Mouse (Mus musculus): Measurements from ENCODE around the gene Anks1.
"Not testable (repeated sequence)": the region's sequence is repeated elsewhere in the genome, so short reads cannot be mapped to it uniquely, and the experiment has no call there.

Gene Anks1

GRCm38 (mm10) chr17:27930291-27930690 is 21.2 kb downstream of the Anks1 start:
- in situ Hi-C loops (cut with MboI, MseI) = no loop called here

GRCm38 (mm10) chr17:27931826-27932225 is 22.7 kb downstream of the Anks1 start:
- in situ Hi-C loops (cut with MboI, MseI) = no loop called here

- in situ Hi-C loops (cut with MboI, MseI) = no loop called here
Measured at GRCm38 (mm10) chr17:27934136-27934910, 25.2 kb downstream of the Anks1 start.

GRCm38 (mm10) chr17:27935091-27935490 is 26.0 kb downstream of the Anks1 start:
- in situ Hi-C loops (cut with MboI, MseI) = no loop called here

- in situ Hi-C loops (cut with MboI, MseI) = no loop called here
Measured at GRCm38 (mm10) chr17:27937054-27937615, 28.0 kb downstream of the Anks1 start.

- in situ Hi-C loops (cut with MboI, MseI) = no loop called here
Measured at GRCm38 (mm10) chr17:27938121-27938754, 29.1 kb downstream of the Anks1 start.

- in situ Hi-C loops (cut with MboI, MseI) = no loop called here
Measured at GRCm38 (mm10) chr17:27939028-27939427, 29.9 kb downstream of the Anks1 start.

- in situ Hi-C loops (cut with MboI, MseI) = no loop called here
Measured at GRCm38 (mm10) chr17:27940352-27940751, 31.2 kb downstream of the Anks1 start.

- in situ Hi-C loops (cut with MboI, MseI) = no loop called here
Measured at GRCm38 (mm10) chr17:27941178-27941577, 32.1 kb downstream of the Anks1 start.

- in situ Hi-C loops (cut with MboI, MseI) = no loop called here
Measured at GRCm38 (mm10) chr17:27941698-27942097, 32.6 kb downstream of the Anks1 start.

GRCm38 (mm10) chr17:27942131-27942530 is 33.0 kb downstream of the Anks1 start:
- in situ Hi-C loops (cut with MboI, MseI) = no loop called here

- in situ Hi-C loops (cut with MboI, MseI) = no loop called here
Measured at GRCm38 (mm10) chr17:27945546-27946216, 36.6 kb downstream of the Anks1 start.

- in situ Hi-C loops (cut with MboI, MseI) = no loop called here
Measured at GRCm38 (mm10) chr17:27946371-27946770, 37.3 kb downstream of the Anks1 start.

- in situ Hi-C loops (cut with MboI, MseI) = no loop called here
Measured at GRCm38 (mm10) chr17:27947155-27947554, 38.0 kb downstream of the Anks1 start.

- in situ Hi-C loops (cut with MboI, MseI) = no loop called here
Measured at GRCm38 (mm10) chr17:27953136-27953535, 44.0 kb downstream of the Anks1 start.

- in situ Hi-C loops (cut with MboI, MseI) = no loop called here
Measured at GRCm38 (mm10) chr17:27954629-27955402, 45.7 kb downstream of the Anks1 start.

- in situ Hi-C loops (cut with MboI, MseI) = no loop called here
Measured at GRCm38 (mm10) chr17:27957649-27958048, 48.5 kb downstream of the Anks1 start.

- in situ Hi-C loops (cut with MboI, MseI) = no loop called here
Measured at GRCm38 (mm10) chr17:27960128-27961111, 51.3 kb downstream of the Anks1 start.

GRCm38 (mm10) chr17:27963120-27963519 is 54.0 kb downstream of the Anks1 start:
- in situ Hi-C loops (cut with MboI, MseI) = not testable (repeated sequence)

GRCm38 (mm10) chr17:27964607-27965006 is 55.5 kb downstream of the Anks1 start:
- in situ Hi-C loops (cut with MboI, MseI) = no loop called here
